Mouse (Mus musculus) 3134 (cell line): ENCODE results near the gene 4833439L19Rik.

Experiments
- DNase-seq: peaks from one replicate; pipeline ENCODE4 v3.0.0-alpha.2; 2011; ENCODE audit warnings: low spot score; ENCODE audit not compliant: insufficient read length; ENCODE audit errors: extremely low read depth

The 4833439L19Rik gene

DNA sequence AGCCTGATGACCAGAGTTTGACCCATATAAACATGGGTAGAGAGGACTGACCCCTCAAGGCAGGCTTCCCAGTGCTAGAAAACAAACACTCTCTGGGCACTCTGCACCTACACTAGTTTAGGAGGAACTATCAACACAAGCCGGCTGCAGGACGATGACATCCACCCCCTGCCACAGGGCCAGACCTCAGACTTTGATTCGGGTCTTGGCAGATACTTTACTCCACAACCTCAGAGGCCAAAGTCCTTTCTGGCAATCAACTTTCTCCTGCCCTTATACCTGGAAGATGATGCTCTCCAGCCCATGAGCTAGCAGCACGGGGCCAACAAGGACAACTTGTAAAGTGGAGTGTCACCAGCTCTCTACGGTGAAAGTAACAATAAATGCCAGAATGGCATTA is 17.6 kb upstream of the 4833439L19Rik start:
- DNase-seq = no peak

- DNase-seq = no peak
Measured at GRCm38 (mm10) chr13:54582126-54582525, 16.9 kb upstream of the 4833439L19Rik start.

GRCm38 (mm10) chr13:54581385-54581784 is 16.1 kb upstream of the 4833439L19Rik start:
- no peak for DNase-seq

DNA sequence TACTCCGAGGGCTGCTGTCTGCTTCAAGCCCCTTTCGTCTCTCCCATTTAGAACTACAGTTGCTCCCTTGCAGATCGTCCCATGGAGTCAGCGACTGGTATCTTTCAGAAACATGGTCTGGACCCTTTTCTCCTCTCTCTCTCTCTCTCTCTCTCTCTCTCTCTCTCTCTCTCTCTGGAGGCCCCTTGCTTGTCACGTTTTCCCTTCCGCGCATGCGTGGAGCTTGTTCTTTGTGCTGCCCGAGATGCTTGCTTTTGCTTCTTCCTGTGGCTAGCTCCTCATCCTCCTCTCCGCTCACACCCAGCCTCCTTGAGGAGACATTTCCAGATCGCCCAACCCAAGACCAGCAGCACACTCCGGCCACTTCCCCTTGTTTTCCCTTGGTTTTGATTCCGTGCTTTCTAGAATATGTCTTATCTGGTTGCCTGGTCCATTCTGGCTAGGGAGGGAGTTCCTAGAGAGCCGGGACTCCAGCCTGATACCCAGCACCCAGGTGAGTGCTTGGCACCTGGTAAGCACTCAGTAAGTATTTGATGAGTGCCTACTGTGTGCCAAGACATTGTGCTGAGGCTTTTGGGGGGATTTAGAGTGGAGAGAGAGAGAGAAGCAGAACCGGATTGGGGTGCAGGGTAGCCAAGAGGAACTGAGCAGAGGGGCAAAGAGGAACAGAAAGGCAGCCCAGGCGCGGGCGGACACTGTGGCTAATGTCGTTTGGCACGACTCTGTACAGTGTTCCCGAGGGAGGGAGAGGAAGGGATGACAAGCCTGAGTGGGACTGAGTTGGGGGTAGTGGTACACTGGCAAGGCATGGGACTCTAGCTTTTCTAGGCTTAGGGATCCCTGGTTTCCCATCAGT is 12.6 kb upstream of the 4833439L19Rik start:
- no peak for DNase-seq

GRCm38 (mm10) chr13:54575489-54575888 is 10.3 kb upstream of the 4833439L19Rik start:
- DNase-seq = no peak

DNA sequence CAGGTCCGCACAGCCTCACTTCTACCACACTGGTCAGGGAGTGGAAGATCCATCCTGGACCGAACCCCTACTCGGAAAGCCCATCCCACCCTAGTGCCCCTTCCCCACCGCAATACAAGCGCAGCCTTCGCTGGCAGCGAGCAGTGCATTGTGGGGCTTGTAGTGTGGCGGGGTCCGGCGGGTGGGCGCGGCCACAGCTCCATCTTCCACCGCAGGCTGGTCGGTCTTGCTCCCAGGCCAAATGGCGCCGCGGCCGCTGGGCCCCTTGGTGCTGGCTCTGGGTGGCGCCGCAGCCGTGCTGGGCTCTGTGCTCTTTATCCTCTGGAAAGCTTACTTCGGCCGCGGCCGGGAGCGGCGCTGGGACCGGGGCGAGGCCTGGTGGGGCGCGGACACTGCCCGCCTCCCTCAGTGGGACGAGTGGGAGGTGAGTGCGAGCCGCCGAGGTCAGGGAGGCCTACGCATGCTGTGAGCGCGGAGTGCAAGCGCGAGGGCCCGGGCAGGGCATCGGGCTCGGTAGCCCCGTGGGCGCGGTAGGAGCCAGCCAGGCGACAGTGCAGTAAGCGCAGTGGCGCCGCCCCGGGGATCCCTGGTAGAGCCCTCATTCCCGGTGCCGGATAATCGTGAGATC is 9.7 kb upstream of the 4833439L19Rik start, which contains the start of gene Arl10:
Arl10 (plus strand) TSS at position 162 of the 628 bp plus-strand sequence.
- DNase-seq = peak; percentile 86

DNA sequence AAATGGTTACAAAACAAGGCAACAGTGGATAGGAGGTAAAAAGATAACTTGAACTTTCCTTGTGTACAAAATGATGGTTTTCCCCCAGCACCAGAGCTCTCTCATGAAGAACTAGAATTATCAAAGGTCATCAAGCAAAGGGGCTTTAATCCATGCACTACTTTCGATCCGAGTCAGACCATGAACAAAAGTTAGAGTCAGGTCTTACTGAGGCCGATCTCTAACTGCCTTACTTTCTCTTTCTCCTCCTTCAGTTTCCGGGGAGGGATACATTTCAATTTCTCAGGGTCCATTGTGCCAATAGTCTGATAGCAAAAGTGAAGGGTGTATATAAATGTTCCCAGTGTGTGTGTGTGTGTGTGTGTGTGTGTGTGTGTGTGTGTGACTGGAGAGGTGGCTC is 7.4 kb upstream of the 4833439L19Rik start:
- DNase-seq = no peak

- no peak for DNase-seq
Measured at GRCm38 (mm10) chr13:54571637-54572036, 6.4 kb upstream of the 4833439L19Rik start.

GRCm38 (mm10) chr13:54570736-54571135 is 5.5 kb upstream of the 4833439L19Rik start:
- no peak for DNase-seq

DNA sequence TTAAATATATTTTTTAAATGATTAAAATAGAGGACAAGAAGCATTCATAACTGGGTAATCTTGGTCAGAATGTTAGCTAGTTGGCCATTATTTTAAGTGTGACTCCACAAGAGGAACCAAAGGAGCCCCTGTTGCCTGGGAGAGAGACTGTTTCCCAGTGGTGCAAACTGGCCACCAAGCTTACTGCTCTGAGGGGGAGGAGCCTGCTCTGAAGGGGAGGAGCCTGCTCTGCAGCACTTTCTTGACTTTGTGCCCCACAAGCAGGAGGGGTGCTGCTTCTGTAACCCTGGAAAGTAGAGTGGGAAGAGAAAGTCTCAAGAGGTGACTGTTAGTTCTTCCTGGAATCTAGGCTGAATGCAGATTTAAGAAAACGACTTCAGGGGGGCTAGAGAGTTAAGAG is 4.0 kb upstream of the 4833439L19Rik start:
- DNase-seq = no peak

- no peak for DNase-seq
Measured at GRCm38 (mm10) chr13:54568380-54568779, 3.1 kb upstream of the 4833439L19Rik start.

- DNase-seq = no peak
Measured at GRCm38 (mm10) chr13:54565594-54566345, 535 bp upstream of the 4833439L19Rik start.

DNA sequence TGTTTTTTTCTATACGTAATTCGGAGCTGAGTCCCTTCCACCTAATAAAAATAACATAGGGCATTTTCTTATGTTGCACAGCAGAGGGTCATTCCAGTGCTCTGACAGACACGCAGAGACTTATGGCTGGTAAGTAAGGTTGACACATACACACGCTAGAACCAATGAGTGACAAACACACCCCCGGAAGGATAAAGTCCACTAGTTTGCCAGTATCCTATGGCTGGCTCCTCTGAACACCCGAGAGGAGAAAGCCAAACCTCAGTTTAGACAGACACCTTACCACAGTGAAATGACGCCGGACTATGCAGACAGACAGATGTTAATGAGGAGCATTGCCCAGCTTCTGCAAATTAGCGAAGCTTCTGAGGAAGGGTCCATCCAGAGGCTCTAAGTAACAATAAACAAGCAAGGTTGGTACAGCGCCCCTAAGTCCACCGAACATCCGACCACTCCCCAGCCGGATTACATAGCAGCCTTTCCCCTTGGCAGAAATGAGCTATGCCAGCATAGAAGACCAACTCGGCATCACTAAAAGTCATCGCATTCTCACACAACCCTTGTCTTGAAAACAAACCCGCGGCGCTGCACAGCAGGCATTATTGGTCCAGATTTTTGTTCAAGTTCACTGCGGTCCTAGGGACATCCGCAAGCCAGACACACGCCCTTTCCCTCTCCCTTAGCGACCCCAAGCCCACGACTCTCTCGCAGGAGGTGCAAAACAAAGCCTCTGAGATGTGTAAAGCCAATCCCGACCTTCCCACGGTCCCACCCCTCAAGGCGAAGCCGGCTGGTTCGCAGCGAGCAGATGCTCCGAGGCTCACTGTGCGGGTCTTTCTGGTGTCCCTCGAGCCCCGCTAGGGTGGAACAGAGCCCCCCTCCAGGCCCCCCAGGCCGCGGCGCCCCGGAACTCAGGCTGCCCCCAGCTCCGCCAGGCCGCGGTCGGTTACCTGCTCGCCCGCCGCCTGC is 719 bp downstream of the 4833439L19Rik start:
- DNase-seq = no peak

DNA sequence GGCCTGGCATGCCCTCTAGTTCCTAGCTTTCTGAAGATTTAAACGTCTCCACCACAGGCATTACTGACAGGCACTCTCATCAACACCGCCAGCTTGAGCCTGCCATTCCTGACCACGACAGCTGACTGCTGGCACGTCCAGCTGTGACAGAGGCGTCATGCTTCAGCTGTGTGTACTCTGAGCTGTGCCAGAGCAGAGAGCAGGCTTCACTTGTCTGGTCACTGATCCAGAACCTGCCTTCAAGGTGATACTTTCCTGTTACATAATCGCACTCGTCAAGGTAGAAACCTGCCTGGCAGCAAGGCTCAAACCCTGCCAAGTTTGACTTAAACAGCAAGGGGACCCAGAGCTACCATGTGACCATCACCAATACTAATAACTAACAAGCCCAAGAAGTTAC is 2.7 kb downstream of the 4833439L19Rik start:
- DNase-seq = no peak

GRCm38 (mm10) chr13:54560608-54561007 is 4.6 kb downstream of the 4833439L19Rik start:
- no peak for DNase-seq

DNA sequence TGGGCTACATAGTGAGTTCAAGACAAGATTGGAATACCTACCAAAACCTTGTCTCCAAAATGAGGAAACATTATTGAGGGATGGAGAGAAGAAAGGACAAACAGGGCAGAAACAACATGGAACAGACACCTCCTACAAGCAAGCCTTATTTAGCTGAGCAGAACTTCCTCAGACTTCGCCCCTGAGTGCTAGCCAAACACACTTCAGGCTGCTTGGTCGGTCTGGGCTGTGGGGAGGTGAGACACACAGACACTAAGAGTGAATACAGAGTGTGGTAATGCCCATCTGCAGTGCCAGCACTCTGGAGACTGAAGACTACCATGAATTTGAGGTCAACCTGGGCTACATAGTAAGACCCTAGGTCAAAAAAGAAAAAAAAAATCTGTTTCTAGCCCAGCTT is 5.6 kb downstream of the 4833439L19Rik start:
- DNase-seq = no peak

- DNase-seq = no peak
Measured at GRCm38 (mm10) chr13:54557652-54558051, 7.6 kb downstream of the 4833439L19Rik start.

- no peak for DNase-seq
Measured at GRCm38 (mm10) chr13:54556796-54557195, 8.4 kb downstream of the 4833439L19Rik start.

DNA sequence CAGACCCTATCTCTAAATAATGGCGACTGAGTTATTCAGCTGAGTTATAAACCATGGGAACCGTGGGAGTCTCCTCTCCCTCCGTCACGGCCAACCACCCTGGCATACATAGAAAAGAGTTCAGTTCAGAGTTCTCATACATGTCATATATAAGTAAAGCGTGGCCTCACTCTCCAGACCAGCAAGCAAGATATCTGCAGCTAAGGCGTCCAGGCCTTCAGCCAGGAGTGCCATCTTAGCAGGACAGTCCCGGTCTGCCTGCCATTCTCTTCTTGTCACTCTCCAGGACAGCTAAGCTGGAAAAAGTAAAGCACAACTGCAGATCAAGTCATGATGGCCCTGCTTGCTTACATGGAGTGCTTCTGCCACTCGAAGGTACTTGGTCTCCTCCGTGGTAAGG is 9.1 kb downstream of the 4833439L19Rik start:
- DNase-seq = no peak

DNA sequence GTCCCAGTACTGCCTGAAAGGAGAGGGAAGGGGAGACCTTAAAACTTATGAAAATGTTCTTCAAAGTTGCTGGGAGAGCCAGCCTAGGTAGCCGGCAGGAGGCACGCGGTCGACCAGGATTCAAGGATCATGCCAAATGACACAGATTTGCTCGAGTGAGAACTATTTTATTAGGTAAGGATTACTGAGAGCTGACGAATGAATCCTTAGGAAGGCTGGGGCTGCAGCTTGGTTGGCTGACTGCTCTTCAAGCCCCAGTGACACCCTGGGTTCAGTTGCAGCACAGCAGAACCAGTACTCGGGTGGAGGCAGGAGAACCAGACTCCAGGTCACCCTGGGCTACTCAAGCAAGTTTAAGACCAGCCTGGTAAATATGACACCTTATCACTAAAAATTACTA is 17.2 kb downstream of the 4833439L19Rik start:
- no peak for DNase-seq
